Mouse (Mus musculus) frontal cortex, postnatal 14 days (tissue): Measurements from ENCODE around the gene Micall1.
A peak's percentile ranks its signal among the peaks of the same experiment; 100 is the strongest.

ENCODE experiments used
- DNase-seq, 2 experiments: peaks; one replicate each; pipeline ENCODE4 v3.0.0; 2022; ENCODE audit warnings: low spot score in 2 of 2

Micall1 gene

GRCm38 (mm10) chr15:79129311-79129710 lies 20.6 kb downstream of the Micall1 start:
- DNase-seq = no peak

DNA sequence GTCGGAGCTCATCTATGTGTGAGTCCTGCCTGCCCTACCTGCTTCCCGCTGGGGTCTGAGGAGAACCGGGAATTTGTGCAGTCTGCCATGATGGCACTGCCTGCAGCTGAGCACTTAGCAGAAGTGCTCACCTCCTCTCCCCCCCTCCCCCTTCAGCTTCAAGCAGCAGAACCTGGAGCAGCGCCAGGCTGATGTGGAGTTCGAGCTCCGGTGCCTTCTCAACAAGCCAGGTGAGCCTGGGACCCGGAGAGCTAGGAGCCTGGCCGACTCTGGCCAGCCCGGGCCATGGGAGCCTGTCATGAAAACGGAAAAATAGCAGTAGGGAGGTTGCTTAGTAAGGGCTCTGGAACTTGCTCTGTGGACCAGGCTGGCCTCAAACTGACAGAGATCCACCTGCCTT lies 22.1 kb downstream of the Micall1 start:
- no peak for DNase-seq

DNA sequence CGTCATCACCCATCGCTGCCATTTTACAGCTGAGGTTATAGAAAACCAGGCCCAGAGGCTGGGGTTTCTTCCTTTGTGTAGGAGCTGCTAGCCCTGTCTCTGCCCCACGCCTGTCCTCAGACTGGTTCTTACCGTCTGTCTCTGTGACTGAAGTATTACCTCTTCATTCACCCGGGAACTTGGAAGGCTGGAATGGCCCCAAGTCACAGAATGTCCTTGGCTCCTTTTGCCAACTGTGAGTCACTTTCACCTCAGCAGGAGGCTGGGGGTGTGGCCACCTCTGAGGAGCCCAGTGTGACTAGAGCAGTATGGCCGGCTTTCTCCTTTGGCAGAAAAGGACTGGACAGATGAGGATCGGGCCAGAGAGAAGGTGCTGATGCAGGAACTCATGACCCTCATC lies 22.7 kb downstream of the Micall1 start:
- no peak for DNase-seq

- DNase-seq = no peak
Observed at GRCm38 (mm10) chr15:79133191-79133661, 24.5 kb downstream of the Micall1 start.

GRCm38 (mm10) chr15:79134496-79135270 lies 26.0 kb downstream of the Micall1 start:
- no peak for DNase-seq

GRCm38 (mm10) chr15:79135332-79135731 lies 26.6 kb downstream of the Micall1 start:
- no peak for DNase-seq

- no peak for DNase-seq
Observed at GRCm38 (mm10) chr15:79135783-79136575, 27.3 kb downstream of the Micall1 start.

DNA sequence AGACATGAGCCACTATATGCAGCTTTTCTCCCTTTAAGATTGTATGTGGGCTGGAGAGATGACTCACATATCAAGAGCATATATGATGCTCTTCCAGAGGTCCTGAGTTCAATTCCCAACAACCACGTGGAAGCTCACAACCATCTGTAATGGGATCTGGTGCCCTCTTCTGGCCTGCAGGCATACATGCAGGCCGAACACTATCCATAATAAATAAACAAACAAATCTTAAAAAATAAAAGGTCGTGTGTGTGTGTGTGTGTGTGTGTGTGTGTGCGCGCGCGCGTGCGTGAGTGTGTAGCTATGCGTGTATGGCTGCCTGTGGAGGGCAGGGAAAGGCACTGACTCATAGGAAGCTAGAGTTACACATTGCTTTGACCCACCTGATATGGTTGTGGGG lies 30.9 kb downstream of the Micall1 start:
- no peak for DNase-seq

DNA sequence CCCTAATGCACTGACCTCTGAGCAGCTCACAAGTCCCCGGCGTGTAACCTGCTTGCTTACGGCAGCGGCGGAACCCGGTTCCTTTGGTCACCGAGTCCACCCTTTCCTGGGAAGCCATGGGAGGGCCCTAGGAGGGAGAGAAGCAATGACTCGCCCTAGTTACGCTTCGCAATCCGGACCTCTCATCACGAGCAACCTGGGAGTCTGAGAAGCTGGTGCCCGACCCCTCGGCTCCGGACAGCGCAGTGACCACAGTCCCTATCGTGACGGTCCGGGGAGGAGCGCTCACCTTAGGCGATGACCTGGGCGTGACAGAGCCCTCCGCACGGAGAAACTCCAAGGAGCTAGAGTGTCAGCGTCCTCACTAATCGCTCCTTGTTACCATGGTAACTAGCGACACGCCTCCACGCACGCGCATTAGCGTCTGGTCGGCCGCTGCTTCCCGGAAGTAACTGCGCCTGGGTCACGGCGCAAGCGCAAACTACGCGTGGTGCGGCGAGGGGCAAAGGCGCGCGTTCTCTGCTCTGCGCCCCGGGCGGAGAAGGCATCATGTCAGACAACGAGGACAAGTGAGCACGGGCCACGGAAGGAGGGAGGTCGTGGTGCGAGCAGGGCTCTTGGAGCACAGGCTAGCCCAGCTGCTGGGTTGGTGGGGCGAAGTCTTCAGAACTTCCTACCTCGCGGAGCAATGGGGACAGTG lies 32.3 kb downstream of the Micall1 start, which contains the start of the genes Polr2f and 1700088E04Rik:
Polr2f (plus strand) TSS at position 144 of the 700 bp plus-strand sequence.
1700088E04Rik (minus strand) TSS at position 388 of the 700 bp plus-strand sequence.
- peak; percentile 92 to 93 for DNase-seq

DNA sequence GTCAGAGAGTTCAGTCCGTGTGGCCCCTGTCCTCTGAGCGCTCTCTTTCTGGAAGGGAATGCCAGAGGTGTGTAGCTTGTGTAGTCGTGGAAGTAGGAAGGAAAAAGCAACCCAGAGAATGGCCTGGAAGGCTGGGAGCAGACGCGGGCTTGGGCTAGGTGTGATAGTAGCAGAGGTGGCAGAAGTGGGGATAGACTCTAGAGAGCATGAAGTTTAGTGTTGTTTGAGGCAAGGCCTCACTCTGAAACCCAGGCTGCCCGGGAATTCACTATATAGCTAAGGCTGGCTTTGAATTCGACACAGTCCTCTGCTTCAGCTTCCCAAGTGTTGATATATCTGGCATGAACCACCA lies 32.8 kb downstream of the Micall1 start:
- no peak for DNase-seq

DNA sequence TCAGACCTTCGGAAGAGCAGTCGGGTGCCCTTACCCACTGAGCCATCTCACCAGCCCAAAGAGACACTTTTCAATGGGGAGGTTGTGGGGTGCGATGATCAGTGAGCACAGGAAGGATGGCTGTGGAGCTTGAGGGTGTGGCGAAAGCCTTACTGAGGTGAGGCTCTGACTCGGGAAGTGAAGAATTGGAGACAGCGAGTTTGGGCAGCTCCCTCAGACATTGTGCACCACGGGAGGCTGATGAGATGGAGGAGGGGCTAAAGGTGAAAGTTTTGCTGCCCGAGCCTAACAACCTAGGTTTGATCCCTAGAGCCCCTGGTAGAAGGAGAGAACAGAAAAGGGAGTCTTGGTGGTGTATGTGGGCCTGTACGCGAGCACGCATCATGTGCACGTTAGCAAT lies 34.6 kb downstream of the Micall1 start:
- DNase-seq = no peak

GRCm38 (mm10) chr15:79144021-79144420 lies 35.3 kb downstream of the Micall1 start:
- DNase-seq = no peak

- DNase-seq = no peak
Observed at GRCm38 (mm10) chr15:79145522-79145921, 36.8 kb downstream of the Micall1 start.

- peak in 1 of 2 experiments; percentile 71 for DNase-seq
Observed at GRCm38 (mm10) chr15:79148533-79148932, 39.8 kb downstream of the Micall1 start.

DNA sequence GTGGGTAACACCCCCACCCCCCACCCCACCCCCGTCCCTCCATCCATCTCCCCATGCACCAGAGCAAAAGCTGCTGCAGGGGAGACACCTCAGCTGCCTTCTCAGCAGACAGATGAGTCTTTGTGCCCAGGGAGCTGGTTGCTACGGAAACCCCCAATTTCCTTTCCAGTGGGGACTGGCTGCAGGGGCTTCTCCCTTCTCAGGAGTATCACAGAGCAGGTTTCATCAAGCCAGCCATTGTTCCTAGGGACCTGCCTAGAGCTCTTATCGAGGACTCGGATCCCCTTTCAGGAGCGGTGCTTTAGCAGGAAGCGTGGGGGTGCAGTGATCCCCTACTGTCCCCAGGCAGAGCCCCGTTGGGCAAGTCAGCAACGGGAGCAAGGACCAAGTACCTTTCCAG lies 43.2 kb downstream of the Micall1 start:
- no peak for DNase-seq

DNA sequence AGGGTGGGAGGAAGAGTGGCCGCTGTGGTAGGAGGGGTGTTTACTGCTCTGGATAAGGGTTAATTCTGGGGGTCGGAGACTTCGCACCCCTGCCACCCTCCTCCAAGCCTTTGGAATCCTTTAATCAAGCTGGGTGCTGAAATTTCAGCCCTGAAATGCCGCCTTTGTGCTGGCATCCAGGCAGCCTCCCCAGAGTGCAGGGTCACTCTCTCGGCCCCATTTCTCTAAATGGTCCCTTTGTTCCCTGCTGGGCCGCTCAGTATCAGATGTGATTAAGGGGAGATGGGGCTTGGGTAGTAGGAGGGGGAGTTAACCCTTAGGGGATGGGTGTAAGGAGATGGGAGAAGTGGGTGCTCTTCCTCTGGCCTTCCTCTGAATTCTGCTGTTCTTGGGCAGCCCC lies 44.0 kb downstream of the Micall1 start:
- no peak for DNase-seq

GRCm38 (mm10) chr15:79155572-79155971 lies 46.9 kb downstream of the Micall1 start:
- DNase-seq = no peak

DNA sequence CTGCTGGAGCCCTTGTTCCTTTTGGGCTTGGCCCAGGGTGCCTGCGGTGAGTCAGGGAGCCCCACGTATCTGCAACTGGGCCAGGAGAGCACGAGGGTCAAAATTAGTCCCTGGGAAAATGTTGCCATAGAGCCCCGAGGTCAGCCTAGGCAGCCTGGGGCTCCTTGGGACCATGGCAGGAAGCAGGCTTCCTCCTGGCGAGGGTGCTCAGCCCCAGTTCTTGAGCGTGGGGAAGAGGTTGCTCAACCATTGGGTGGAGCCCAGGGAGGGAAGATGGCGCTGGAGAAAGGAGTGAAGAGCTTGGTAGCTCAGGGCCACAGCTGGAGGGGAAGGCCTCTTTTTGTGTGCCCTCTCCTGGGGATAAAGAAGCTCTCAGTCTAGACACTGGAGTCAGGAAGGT lies 53.6 kb downstream of the Micall1 start:
- no peak for DNase-seq

DNA sequence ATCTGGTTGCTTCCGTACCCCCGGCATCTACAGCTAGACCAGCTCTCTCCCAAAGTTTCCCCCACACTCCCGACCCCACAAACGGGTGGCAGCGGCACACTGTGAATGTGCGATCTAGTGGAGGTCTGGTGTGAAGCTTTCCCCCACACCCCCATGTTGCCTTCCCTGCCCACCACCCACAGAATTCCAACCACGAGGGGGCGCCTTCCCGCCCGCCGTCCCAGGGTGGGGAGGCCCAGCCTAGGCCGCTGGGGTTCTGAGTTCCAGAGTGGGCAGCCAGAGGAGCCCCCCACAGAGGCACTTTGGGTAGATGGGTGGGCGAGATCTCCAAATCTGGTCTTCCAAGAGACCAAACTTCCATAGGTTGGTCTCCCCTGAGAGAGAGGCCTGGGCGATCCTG lies 54.1 kb downstream of the Micall1 start:
- DNase-seq = no peak

- DNase-seq = no peak
Observed at GRCm38 (mm10) chr15:79164251-79164650, 55.6 kb downstream of the Micall1 start.

- no peak for DNase-seq
Observed at GRCm38 (mm10) chr15:79165140-79165539, 56.4 kb downstream of the Micall1 start, which contains the start of gene Sox10. TSS of gene Sox10 (minus strand) at chr15:79165240.

DNA sequence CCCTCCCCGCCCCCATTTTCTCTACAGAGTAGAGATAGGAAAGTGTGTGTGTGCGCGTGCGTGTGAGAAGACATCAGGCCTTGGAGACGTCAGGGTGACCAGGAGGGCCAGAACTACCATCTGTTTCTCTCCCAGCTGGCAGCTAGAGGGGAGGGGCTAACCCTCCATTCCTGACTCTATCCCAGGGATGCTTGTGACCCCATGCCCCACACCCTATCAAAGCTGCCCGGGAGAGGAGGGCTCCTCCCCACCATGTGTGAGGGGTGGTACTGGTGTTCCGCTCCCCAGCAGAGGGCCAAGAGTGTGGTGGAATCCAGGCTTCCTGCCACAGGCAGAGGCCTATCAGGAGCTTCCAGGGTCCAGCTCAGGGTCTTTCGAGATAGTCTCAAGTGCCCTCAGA lies 58.0 kb downstream of the Micall1 start:
- DNase-seq = no peak
